In the genomic region with DNA sequence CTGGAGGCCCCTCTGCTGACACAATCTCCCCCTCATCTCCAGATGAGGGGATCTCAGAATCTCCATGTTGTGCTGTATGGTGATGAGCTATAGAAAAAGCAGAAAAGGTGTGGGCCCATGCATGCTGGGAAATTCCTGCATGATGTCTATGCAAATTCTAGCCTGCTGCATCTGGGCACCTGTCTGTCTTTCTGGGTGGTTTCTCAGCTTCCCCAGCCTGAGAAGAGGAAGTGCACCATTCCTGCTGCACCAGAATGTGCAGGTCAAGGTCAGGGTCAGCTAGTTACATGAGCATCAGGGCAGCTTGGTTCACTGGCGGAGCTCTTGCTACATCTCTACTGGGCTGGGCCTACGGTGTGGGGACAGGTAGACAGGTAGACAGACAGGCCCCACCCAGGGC, we compare ENCODE assay signal across 30 mouse cellular contexts. TPM values are rescaled to one million over a fixed set of nuclear protein-coding genes. Genes with fewer than 3 reads are reported as not detected.
"Had no signal": no experiment of that assay in that cellular context is flagged by ENCODE, and none has a peak within 500 bp of the region (broad histone marks: within the 10 kb centered on the region; RNA-seq: fewer than 3 reads in every experiment).

No protein-coding gene starts in this region.

- DNase-seq: gastrocnemius, postnatal 10 days; gastrocnemius, postnatal 25 days; heart, adult 18-20 months; heart, postnatal 10 days; heart, postnatal 4 days; kidney, adult 2 months; kidney, adult 9 months; kidney, postnatal 10 days; kidney, postnatal 36 days; layer of hippocampus, adult 9-11 months; layer of hippocampus, postnatal 36 days; left cerebral cortex, postnatal 4 days had no signal

- H3K4me1 ChIP-seq: heart, embryonic 12.5 days; liver, embryonic 12.5 days had no signal

- H3K9ac ChIP-seq: heart, embryonic 12.5 days; hindbrain, embryonic 12.5 days; hindbrain, embryonic 14.5 days; intestine, embryonic 15.5 days; limb, embryonic 13.5 days; limb, embryonic 15.5 days; liver, embryonic 12.5 days had no signal

- H3K4me3 ChIP-seq: heart, embryonic 10.5 days; heart, embryonic 12.5 days; hindbrain, embryonic 10.5 days; hindbrain, embryonic 12.5 days; intestine, embryonic 15.5 days; limb, embryonic 13.5 days; limb, embryonic 15.5 days; liver, embryonic 12.5 days had no signal

- H3K9me3 ChIP-seq: heart, embryonic 10.5 days; heart, embryonic 12.5 days; hindbrain, embryonic 10.5 days; hindbrain, embryonic 12.5 days; intestine, embryonic 15.5 days; limb, embryonic 13.5 days; limb, embryonic 15.5 days; liver, embryonic 12.5 days had no signal

- H3K36me3 ChIP-seq: heart, embryonic 10.5 days; heart, embryonic 12.5 days; intestine, embryonic 15.5 days; limb, embryonic 13.5 days; limb, embryonic 15.5 days; liver, embryonic 12.5 days had no signal

- H3K27ac ChIP-seq: heart, embryonic 10.5 days; hindbrain, embryonic 10.5 days; hindbrain, embryonic 12.5 days; hindbrain, embryonic 14.5 days; intestine, embryonic 15.5 days; limb, embryonic 13.5 days; limb, embryonic 15.5 days; liver, embryonic 12.5 days had no signal

RNA-seq across cellular contexts. Expression of gene Ncan, which starts 10.2 kb away (rescaled TPM):
- total RNA-seq: gastrocnemius, adult 18-20 months; granulocyte monocyte progenitor cell, adult 5-6 weeks; liver, adult 2 months had no signal
- polyA plus RNA-seq: inflammation-experienced regulatory T-cells, adult 6 months; liver, adult 2 months; liver, embryonic 12.5 days had no signal

RNA-seq across cellular contexts. Expression of gene Hapln4, which starts 27.2 kb away (rescaled TPM):
- total RNA-seq: gastrocnemius, adult 18-20 months; gastrocnemius, postnatal 4 days; granulocyte monocyte progenitor cell, adult 5-6 weeks; heart, postnatal 10 days; heart, postnatal 25 days; heart, postnatal 4 days had no signal
- polyA plus RNA-seq: heart, embryonic 16.5 days; inflammation-experienced regulatory T-cells, adult 6 months; intestine, postnatal 0 days; kidney, embryonic 16.5 days; limb, embryonic 13.5 days had no signal
